Mouse (Mus musculus) liver, adult 2 months (tissue): Measurements from ENCODE around the gene Aip.
"Not testable (repeated sequence)": the region's sequence is repeated elsewhere in the genome, so short reads cannot be mapped to it uniquely, and the experiment has no call there.

Experiments used
- CTCF ChIP-seq: fragments of 200-500 bp; IDR thresholded peaks from 2 replicates; pipeline ENCODE4 v1.5.1; 2011; ENCODE audit warnings: low read depth, low read length, control low read depth
- POLR2A ChIP-seq: fragments of 200-500 bp; IDR thresholded peaks from 2 replicates; pipeline ENCODE4 v1.6.1; 2011; ENCODE audit warnings: low read length, control low read depth; ENCODE audit not compliant: insufficient read depth; ENCODE audit errors: extremely low read depth

DNA sequence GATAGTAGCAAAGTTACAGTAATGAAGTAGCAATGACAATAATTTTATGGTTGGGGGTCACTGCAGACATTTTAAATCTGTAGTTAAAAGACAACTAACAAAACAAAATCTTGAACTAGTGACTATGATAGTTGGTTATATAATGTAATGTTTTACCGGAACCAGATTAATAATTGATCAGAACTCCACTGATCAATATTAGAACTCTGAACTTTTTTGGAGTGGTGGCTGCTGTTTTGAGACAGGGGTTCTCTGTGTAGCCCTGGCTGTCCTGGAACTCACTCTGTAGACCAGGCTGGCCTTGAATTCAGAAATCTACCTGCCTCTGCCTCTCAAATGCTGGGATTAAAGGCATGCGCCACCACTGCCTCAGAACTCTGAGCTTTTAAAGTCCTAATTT, 57.4 kb downstream of the Aip start:
- not testable (repeated sequence) for TF ChIP-seq CTCF
- 0 out of 2 replicates have a peak, but pooled peaks have one; percentile 18 for TF ChIP-seq POLR2A
